Mouse (Mus musculus): ENCODE measurements around the gene Rsad2. TPM values are rescaled to one million over a fixed set of nuclear protein-coding genes. Genes with fewer than 3 reads are reported as not detected.

The Rsad2 gene
- polyA plus RNA-seq, 1 experiment from 2014 or later: 11.5 TPM

DNA sequence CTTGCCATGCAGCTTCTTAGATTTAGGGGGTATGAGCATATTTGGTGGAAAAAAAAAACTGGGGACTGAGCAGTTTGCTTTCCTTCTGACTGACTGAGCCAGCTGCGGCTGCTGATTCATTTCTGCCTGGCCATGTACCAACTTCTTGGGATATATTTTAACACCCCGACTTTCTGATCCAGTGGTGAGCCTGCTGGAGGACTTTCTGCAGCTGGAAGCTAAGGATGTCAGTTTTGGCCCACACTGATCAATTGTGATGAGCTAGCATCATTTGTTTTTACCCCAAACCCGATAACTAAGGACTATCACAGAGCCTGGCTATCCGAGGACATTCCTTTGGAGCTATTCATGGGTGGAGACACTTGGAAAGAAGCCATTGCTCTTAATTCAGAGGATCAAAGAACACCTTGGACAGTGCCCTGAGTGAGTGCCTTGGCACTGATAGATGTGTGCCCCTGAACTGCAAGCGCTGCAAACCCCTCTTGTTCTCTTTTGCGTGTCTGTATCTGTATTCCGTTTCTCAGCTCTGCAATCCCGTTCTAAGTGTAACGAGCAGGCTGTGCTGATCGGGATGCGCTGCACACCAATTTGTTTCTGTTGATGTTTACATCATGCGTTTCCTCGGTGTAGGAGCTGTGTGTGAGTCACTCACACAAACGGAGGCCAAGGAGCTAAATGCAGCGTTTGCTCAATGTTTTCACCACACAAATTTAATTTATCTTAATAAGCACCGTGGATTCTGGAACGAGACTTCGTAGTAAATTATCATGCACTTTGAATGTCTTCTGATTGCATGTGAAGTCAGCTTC lies 22.1 kb upstream of the Rsad2 start:
- Histone ChIP-seq H3K9ac (replicated peaks; ENCODE audit: low read depth) (no peak overlapping the region), H3K4me3 (ENCODE audit: low read depth, low read length) (no peak overlapping the region), H3K9me3 (ENCODE audit: low read length) (no peaks in the 10 kb centered on the region), H3K36me3 (ENCODE audit: insufficient read depth, low read length) (0 out of 2 replicates have a peak, but pooled peaks cover 10% of the 10 kb centered on the region), H3K4me2 (replicated peaks; ENCODE audit: low read depth, low read length) (no peak overlapping the region), H3K27me3 (replicated peaks; ENCODE audit: insufficient read depth, low read length) (no peaks in the 10 kb centered on the region), H3K27ac (ENCODE audit: low read length) (no peak overlapping the region), H3K4me1 (ENCODE audit: insufficient read depth, low read depth, low read length) (no peaks in the 10 kb centered on the region)
- TF ChIP-seq CTCF (IDR thresholded peaks at IDR 0.05) (no peak), EP300 (IDR thresholded peaks at IDR 0.05) (no peak)
- ATAC-seq (peak; percentile 40; the same call in 1 of the 2 replicates), DNase-seq (ENCODE audit: low spot score) (peak; percentile 66)
- WGBS: 62% methylated on average over 18 of the region's 18 CpGs

DNA sequence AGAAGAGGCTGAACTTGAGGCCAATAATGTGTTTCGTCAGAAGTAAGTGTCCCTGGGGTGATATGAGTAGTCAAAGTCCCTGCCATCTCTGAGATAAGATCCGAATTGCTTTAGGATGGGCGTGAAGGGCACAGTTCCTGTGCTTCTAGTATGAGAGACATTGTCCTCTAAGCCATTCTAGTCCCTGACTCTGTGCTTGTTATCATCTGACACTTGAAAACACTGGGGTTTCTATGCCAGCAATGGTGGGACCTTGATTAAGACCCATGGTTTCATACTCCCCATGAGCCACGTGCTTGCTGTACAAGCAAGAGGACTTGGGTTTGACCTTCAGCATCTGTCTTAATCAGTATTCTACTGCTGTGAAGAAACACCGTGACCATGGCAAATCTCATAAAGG lies 20.9 kb upstream of the Rsad2 start:
- Histone ChIP-seq H3K4me3 (ENCODE audit: low read depth, low read length) (no peak overlapping the region), H3K9ac (replicated peaks; ENCODE audit: low read depth) (no peak overlapping the region), H3K27me3 (replicated peaks; ENCODE audit: insufficient read depth, low read length) (no peaks in the 10 kb centered on the region), H3K27ac (ENCODE audit: low read length) (no peak overlapping the region), H3K4me1 (ENCODE audit: insufficient read depth, low read depth, low read length) (no peaks in the 10 kb centered on the region), H3K36me3 (ENCODE audit: insufficient read depth, low read length) (0 out of 2 replicates have a peak, but pooled peaks cover 10% of the 10 kb centered on the region), H3K9me3 (ENCODE audit: low read length) (no peaks in the 10 kb centered on the region), H3K4me2 (replicated peaks; ENCODE audit: low read depth, low read length) (no peak overlapping the region)
- no peak for ATAC-seq
- no peak for TF ChIP-seq CTCF (IDR thresholded peaks at IDR 0.05)
- no peak for DNase-seq (ENCODE audit: low spot score)
- 90% methylated on average over 5 of the region's 5 CpGs for WGBS

DNA sequence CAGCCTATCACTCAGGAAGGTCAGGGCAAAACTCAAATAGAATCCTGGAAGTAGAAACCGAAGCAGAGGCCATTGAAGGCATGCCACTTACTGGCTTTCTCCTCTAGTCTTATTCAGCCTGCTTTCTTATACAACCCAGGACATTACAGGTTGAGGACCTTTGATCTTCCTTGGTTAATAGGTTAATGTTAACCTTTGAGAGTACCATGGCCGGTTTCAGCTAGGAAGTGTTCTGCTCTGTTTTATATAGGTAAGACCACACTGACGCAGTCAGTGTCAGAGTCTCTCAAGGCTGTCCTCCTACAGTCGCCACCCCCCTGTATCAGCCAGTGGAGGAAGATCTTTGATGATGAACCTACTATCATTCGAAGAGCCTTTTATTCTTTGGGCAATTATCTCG lies 17.5 kb upstream of the Rsad2 start:
- no peak for DNase-seq (ENCODE audit: low spot score)

DNA sequence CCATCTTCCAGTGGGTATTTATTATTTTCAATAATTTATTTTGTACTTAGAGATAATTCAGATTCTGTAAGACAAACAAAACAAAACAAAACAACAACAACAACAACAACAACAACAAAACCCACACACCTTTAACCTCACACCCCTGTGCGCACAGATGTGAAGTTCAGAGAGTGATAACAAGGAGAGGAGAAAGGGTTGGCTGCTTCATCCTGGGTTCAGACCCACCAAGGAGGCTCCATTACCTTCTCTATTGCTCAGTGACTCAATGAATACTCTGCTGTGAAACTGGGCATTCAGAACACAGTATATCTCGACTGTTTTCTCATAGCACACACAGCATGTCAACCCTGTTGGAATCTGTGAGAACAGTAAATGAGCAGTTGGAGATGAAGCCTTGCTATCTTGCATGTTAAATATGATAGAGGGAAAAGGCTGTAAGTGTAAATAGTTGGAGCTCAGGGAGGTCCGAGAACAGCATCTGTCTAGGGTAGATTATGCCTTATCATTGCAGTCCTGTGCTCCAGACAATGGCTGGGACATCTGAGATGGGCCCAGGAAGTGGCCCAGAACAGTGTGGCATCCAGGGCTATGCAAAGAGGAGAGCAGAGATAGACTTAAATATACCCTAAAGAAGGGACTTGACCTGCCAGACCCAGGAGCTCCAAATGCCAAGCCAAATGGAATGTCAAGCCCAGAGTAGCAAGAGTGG lies 16.7 kb upstream of the Rsad2 start:
- Histone ChIP-seq H3K27ac (ENCODE audit: low read length) (no peak overlapping the region), H3K36me3 (ENCODE audit: insufficient read depth, low read length) (0 out of 2 replicates have a peak, but pooled peaks cover 7% of the 10 kb centered on the region), H3K4me1 (ENCODE audit: insufficient read depth, low read depth, low read length) (peaks cover 4% of the 10 kb centered on the region; the same call in 1 of the 2 replicates), H3K27me3 (replicated peaks; ENCODE audit: insufficient read depth, low read length) (no peaks in the 10 kb centered on the region), H3K9ac (replicated peaks; ENCODE audit: low read depth) (no peak overlapping the region), H3K4me2 (replicated peaks; ENCODE audit: low read depth, low read length) (no peak overlapping the region), H3K4me3 (ENCODE audit: low read depth, low read length) (no peak overlapping the region), H3K9me3 (ENCODE audit: low read length) (no peaks in the 10 kb centered on the region)
- DNase-seq (ENCODE audit: low spot score) (no peak), ATAC-seq (no peak)
- 80% methylated on average over 3 of the region's 3 CpGs for WGBS
- no peak for TF ChIP-seq EP300 (IDR thresholded peaks at IDR 0.05)
- no peak for TF ChIP-seq CTCF (IDR thresholded peaks at IDR 0.05)

More for the DNA sequence above, 17.5 kb upstream of the Rsad2 start:
- Histone ChIP-seq H3K27ac (ENCODE audit: low read length) (no peak overlapping the region), H3K4me1 (ENCODE audit: insufficient read depth, low read depth, low read length) (peaks cover 4% of the 10 kb centered on the region; the same call in 1 of the 2 replicates), H3K4me3 (ENCODE audit: low read depth, low read length) (no peak overlapping the region), H3K9ac (replicated peaks; ENCODE audit: low read depth) (no peak overlapping the region), H3K9me3 (ENCODE audit: low read length) (no peaks in the 10 kb centered on the region), H3K4me2 (replicated peaks; ENCODE audit: low read depth, low read length) (no peak overlapping the region), H3K36me3 (ENCODE audit: insufficient read depth, low read length) (0 out of 2 replicates have a peak, but pooled peaks cover 10% of the 10 kb centered on the region), H3K27me3 (replicated peaks; ENCODE audit: insufficient read depth, low read length) (no peaks in the 10 kb centered on the region)
- TF ChIP-seq CTCF (IDR thresholded peaks at IDR 0.05) (no peak), EP300 (IDR thresholded peaks at IDR 0.05) (no peak)
- WGBS: 87% methylated on average over 6 of the region's 6 CpGs
- ATAC-seq: no peak

DNA sequence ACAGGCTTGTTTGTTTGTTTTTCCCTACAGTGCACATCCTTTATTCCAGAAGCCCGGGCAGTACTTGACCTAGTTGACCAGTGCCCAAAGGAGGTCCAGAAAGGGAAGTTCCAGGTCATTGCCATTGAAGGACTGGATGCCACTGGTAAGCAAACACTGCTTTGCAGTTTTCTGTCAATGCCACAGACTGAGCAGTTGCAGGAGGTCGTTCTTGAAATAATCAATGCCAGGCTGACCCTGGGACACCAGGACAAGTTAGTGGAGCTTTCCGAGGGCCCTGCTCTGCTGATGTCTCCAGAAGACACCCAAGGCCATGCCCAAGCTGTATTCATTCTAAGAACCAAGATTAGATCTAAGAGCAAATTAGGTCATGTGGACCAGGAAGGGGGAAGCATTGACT lies 15.1 kb upstream of the Rsad2 start:
- no peak overlapping the region for H3K4me3 ChIP-seq (ENCODE audit: low read depth, low read length)
- ATAC-seq: no peak
- H3K9me3 ChIP-seq (ENCODE audit: low read length): no peaks in the 10 kb centered on the region
- no peak overlapping the region for H3K9ac ChIP-seq (replicated peaks; ENCODE audit: low read depth)
- H3K27me3 ChIP-seq (replicated peaks; ENCODE audit: insufficient read depth, low read length): no peaks in the 10 kb centered on the region
- H3K36me3 ChIP-seq (ENCODE audit: insufficient read depth, low read length): 0 out of 2 replicates have a peak, but pooled peaks cover 5% of the 10 kb centered on the region
- H3K4me2 ChIP-seq (replicated peaks; ENCODE audit: low read depth, low read length): peak overlapping the region; percentile 85
- TF ChIP-seq CTCF (IDR thresholded peaks at IDR 0.05) (no peak), EP300 (IDR thresholded peaks at IDR 0.05) (no peak)
- DNase-seq (ENCODE audit: low spot score): no peak
- no peak overlapping the region for H3K27ac ChIP-seq (ENCODE audit: low read length)
- H3K4me1 ChIP-seq (ENCODE audit: insufficient read depth, low read depth, low read length): peaks cover 4% of the 10 kb centered on the region; the same call in 1 of the 2 replicates
- WGBS: 71% methylated on average over 3 of the region's 3 CpGs

DNA sequence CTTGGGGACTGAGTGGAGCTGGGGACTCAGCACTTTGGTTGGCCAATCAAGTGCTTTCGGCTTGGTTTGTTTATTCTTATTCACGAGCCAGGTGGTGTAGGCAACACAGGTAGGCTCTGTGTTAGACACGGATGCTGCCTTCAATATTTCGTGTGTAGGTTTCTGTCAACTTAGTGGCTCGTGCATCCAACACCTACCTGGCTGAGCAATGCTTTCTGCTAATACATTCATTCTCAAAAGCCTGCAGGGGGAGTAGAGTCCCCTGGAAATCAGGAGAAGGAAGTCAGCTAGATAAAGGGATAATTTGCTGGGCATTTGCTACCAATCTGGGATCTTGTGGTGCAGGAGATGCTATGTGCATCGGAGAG lies 13.8 kb upstream of the Rsad2 start:
- Histone ChIP-seq H3K27ac (ENCODE audit: low read length) (peak overlapping the region; percentile 80; the same call in 1 of the 2 replicates), H3K9me3 (ENCODE audit: low read length) (no peaks in the 10 kb centered on the region), H3K36me3 (ENCODE audit: insufficient read depth, low read length) (0 out of 2 replicates have a peak, but pooled peaks cover 5% of the 10 kb centered on the region), H3K27me3 (replicated peaks; ENCODE audit: insufficient read depth, low read length) (no peaks in the 10 kb centered on the region), H3K4me2 (replicated peaks; ENCODE audit: low read depth, low read length) (peak overlapping the region; percentile 85), H3K4me1 (ENCODE audit: insufficient read depth, low read depth, low read length) (peaks cover 4% of the 10 kb centered on the region; the same call in 1 of the 2 replicates), H3K4me3 (ENCODE audit: low read depth, low read length) (peak overlapping the region; percentile 67), H3K9ac (replicated peaks; ENCODE audit: low read depth) (peak overlapping the region; percentile 55)
- WGBS: 25% methylated on average over 6 of the region's 6 CpGs
- ATAC-seq (no peak), DNase-seq (ENCODE audit: low spot score) (no peak)
- TF ChIP-seq CTCF (IDR thresholded peaks at IDR 0.05): peak; percentile 25
- no peak for TF ChIP-seq EP300 (IDR thresholded peaks at IDR 0.05)
